Mouse (Mus musculus): ENCODE data around the gene Hk3. TPM values are rescaled to one million over a fixed set of nuclear protein-coding genes. Genes with fewer than 3 reads are reported as not detected.

The Hk3 gene
- polyA plus RNA-seq, 1 experiment: 1.7 TPM

DNA sequence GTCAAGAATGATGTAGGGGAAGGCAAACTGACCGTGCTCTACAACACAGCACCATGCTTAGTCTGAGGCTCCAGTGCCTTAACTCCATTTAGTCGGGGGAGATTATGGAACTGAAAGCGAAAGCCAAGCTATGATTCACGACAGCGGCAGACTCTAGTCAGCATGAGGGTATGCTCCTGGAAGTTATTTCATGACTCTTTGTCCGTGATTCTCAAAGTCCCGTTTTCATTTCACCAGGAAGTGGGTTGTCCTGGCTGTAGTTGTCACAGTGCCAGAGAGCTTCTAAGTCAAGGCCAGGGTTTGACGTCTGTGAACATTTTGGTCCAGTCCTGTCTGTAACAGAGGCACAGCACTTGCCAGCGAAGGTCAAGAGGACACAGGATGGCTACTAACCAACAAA is 1.5 kb upstream of the Hk3 start:
- no peak for TF ChIP-seq CTCF (IDR thresholded peaks at IDR 0.05; ENCODE audit: extremely low read depth, insufficient read length, insufficient replicate concordance, low read depth, low read length)
- TF ChIP-seq POLR2A (IDR thresholded peaks at IDR 0.05; ENCODE audit: low read depth, low read length): no peak
- WGBS: 15% methylated on average over 9 of the region's 9 CpGs
- Histone ChIP-seq H3K4me3 (ENCODE audit: low read depth, low read length) (peak overlapping the region; percentile 43), H3K27ac (ENCODE audit: insufficient read depth, low read depth, low read length) (peak overlapping the region; percentile 77), H3K4me1 (ENCODE audit: control insufficient read depth, insufficient read depth, insufficient read length, low read length) (peaks cover 14% of the 10 kb centered on the region), H3K36me3 (ENCODE audit: control insufficient read depth, insufficient read depth, low read length) (0 out of 2 replicates have a peak, but pooled peaks cover 1% of the 10 kb centered on the region), H3K27me3 (ENCODE audit: control insufficient read depth, insufficient read depth, low read length) (no peaks in the 10 kb centered on the region)

- Histone ChIP-seq H3K36me3 (ENCODE audit: control insufficient read depth, insufficient read depth, low read length) (no peaks in the 10 kb centered on the region), H3K4me1 (ENCODE audit: control insufficient read depth, insufficient read depth, insufficient read length, low read length) (peaks cover 14% of the 10 kb centered on the region), H3K4me3 (ENCODE audit: low read depth, low read length) (no peak overlapping the region), H3K27me3 (ENCODE audit: control insufficient read depth, insufficient read depth, low read length) (no peaks in the 10 kb centered on the region), H3K27ac (ENCODE audit: insufficient read depth, low read depth, low read length) (peak overlapping the region; percentile 25; the same call in 1 of the 2 replicates)
- TF ChIP-seq POLR2A (IDR thresholded peaks at IDR 0.05; ENCODE audit: low read depth, low read length) (no peak), CTCF (IDR thresholded peaks at IDR 0.05; ENCODE audit: extremely low read depth, insufficient read length, insufficient replicate concordance, low read depth, low read length) (no peak)
- 52% methylated on average over 4 of the region's 4 CpGs for WGBS
These were observed 1.1 kb upstream of the Hk3 start for GRCm38 (mm10) chr13:55022256-55022655.

DNA sequence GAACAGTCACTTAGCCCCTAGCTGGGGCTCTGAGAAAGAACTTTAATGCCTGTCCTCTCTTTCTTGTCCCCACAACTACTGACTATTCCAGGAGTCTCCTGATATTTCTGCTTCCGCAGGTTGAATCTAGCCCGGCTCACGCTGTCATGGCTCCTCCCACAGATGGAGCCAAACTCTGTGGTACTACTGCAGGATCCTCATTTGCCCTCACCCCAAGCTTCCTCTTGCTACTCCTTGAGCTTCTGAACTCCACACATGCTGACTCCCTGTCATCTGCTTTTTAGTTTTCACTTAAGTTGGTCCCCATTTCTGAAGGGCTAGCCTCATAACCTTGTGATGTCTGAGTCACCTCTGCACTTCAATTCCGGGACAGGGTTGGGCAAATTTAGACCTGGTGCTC is 1.1 kb downstream of the Hk3 start:
- no peak overlapping the region for H3K27ac ChIP-seq (ENCODE audit: insufficient read depth, low read depth, low read length)
- no peaks in the 10 kb centered on the region for H3K36me3 ChIP-seq (ENCODE audit: control insufficient read depth, insufficient read depth, low read length)
- TF ChIP-seq POLR2A (IDR thresholded peaks at IDR 0.05; ENCODE audit: low read depth, low read length) (no peak), CTCF (IDR thresholded peaks at IDR 0.05; ENCODE audit: extremely low read depth, insufficient read length, insufficient replicate concordance, low read depth, low read length) (no peak)
- no peaks in the 10 kb centered on the region for H3K27me3 ChIP-seq (ENCODE audit: control insufficient read depth, insufficient read depth, low read length)
- WGBS: 91% methylated on average over 4 of the region's 4 CpGs
- no peak overlapping the region for H3K4me3 ChIP-seq (ENCODE audit: low read depth, low read length)
- H3K4me1 ChIP-seq (ENCODE audit: control insufficient read depth, insufficient read depth, insufficient read length, low read length): peaks cover 14% of the 10 kb centered on the region

- Histone ChIP-seq H3K4me1 (ENCODE audit: control insufficient read depth, insufficient read depth, insufficient read length, low read length) (peaks cover 14% of the 10 kb centered on the region), H3K36me3 (ENCODE audit: control insufficient read depth, insufficient read depth, low read length) (no peaks in the 10 kb centered on the region), H3K27me3 (ENCODE audit: control insufficient read depth, insufficient read depth, low read length) (no peaks in the 10 kb centered on the region), H3K27ac (ENCODE audit: insufficient read depth, low read depth, low read length) (no peak overlapping the region), H3K4me3 (ENCODE audit: low read depth, low read length) (no peak overlapping the region)
- WGBS: 61% methylated on average over 3 of the region's 3 CpGs
- TF ChIP-seq CTCF (IDR thresholded peaks at IDR 0.05; ENCODE audit: extremely low read depth, insufficient read length, insufficient replicate concordance, low read depth, low read length): no peak
- no peak for TF ChIP-seq POLR2A (IDR thresholded peaks at IDR 0.05; ENCODE audit: low read depth, low read length)
These were observed 2.0 kb downstream of the Hk3 start for GRCm38 (mm10) chr13:55019181-55019580.

GRCm38 (mm10) chr13:55018700-55019099 is 2.5 kb downstream of the Hk3 start:
- TF ChIP-seq POLR2A (IDR thresholded peaks at IDR 0.05; ENCODE audit: low read depth, low read length): no peak
- TF ChIP-seq CTCF (IDR thresholded peaks at IDR 0.05; ENCODE audit: extremely low read depth, insufficient read length, insufficient replicate concordance, low read depth, low read length): no peak

GRCm38 (mm10) chr13:55017898-55018599 is 3.1 kb downstream of the Hk3 start:
- Histone ChIP-seq H3K27me3 (ENCODE audit: control insufficient read depth, insufficient read depth, low read length) (no peaks in the 10 kb centered on the region), H3K4me1 (ENCODE audit: control insufficient read depth, insufficient read depth, insufficient read length, low read length) (peaks cover 10% of the 10 kb centered on the region), H3K4me3 (ENCODE audit: low read depth, low read length) (no peak overlapping the region), H3K36me3 (ENCODE audit: control insufficient read depth, insufficient read depth, low read length) (no peaks in the 10 kb centered on the region), H3K27ac (ENCODE audit: insufficient read depth, low read depth, low read length) (no peak overlapping the region)
- 66% methylated on average over 8 of the region's 8 CpGs for WGBS
- TF ChIP-seq CTCF (IDR thresholded peaks at IDR 0.05; ENCODE audit: extremely low read depth, insufficient read length, insufficient replicate concordance, low read depth, low read length): no peak
- no peak for TF ChIP-seq POLR2A (IDR thresholded peaks at IDR 0.05; ENCODE audit: low read depth, low read length)

More at GRCm38 (mm10) chr13:55018700-55019099, 2.5 kb downstream of the Hk3 start:
- Histone ChIP-seq H3K4me3 (ENCODE audit: low read depth, low read length) (no peak overlapping the region), H3K27me3 (ENCODE audit: control insufficient read depth, insufficient read depth, low read length) (no peaks in the 10 kb centered on the region), H3K4me1 (ENCODE audit: control insufficient read depth, insufficient read depth, insufficient read length, low read length) (peaks cover 14% of the 10 kb centered on the region), H3K27ac (ENCODE audit: insufficient read depth, low read depth, low read length) (no peak overlapping the region), H3K36me3 (ENCODE audit: control insufficient read depth, insufficient read depth, low read length) (no peaks in the 10 kb centered on the region)
- WGBS: 79% methylated on average over 9 of the region's 9 CpGs

DNA sequence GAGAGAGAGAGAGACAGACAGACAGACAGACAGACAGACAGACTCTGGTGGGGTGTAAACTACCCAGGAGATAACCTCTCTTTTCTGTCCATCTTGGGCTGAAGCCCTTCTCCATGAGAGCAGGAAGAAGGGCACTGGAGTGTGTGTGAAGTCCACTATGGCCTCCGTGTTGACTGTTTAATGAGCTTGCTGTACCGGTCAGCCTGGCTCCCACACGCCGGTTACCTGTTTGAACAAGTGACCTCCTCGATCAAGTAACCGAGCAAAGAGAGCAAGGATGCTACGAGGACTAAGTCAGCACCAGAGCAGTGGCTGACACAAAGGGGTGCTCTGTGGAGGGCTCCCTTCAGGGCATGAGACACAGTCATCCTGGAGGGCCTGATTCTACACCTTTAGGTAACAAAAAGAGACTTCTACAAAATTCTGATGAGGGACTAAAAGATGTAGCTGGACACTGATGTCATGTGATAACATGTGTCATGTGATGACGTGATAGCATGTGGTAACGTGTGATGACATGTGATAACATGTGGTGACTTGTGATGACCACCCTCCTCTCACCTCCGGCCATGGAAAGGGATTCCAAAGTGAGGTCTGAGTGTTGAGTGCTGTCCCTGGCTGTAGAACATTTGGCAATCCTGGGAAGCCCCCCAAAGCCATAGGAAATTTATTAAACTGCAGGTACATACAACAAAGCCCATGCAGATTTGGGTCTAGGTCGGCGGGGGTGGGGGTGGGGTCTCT is 3.9 kb downstream of the Hk3 start:
- H3K4me3 ChIP-seq (ENCODE audit: low read depth, low read length): no peak overlapping the region
- H3K27ac ChIP-seq (ENCODE audit: insufficient read depth, low read depth, low read length): no peak overlapping the region
- WGBS: 73% methylated on average over 12 of the region's 12 CpGs
- no peak for TF ChIP-seq CTCF (IDR thresholded peaks at IDR 0.05; ENCODE audit: extremely low read depth, insufficient read length, insufficient replicate concordance, low read depth, low read length)
- TF ChIP-seq POLR2A (IDR thresholded peaks at IDR 0.05; ENCODE audit: low read depth, low read length): no peak
- H3K4me1 ChIP-seq (ENCODE audit: control insufficient read depth, insufficient read depth, insufficient read length, low read length): peaks cover 4% of the 10 kb centered on the region; the same call in 1 of the 2 replicates
- no peaks in the 10 kb centered on the region for H3K36me3 ChIP-seq (ENCODE audit: control insufficient read depth, insufficient read depth, low read length)
- H3K27me3 ChIP-seq (ENCODE audit: control insufficient read depth, insufficient read depth, low read length): no peaks in the 10 kb centered on the region
